Mouse (Mus musculus) embryo, embryonic 9.5 days (tissue): Measurements from ENCODE around the gene Smok3b.

Experiments
- DNase-seq: peaks from one replicate; pipeline ENCODE4 v3.0.0-alpha.2; 2017; ENCODE audit errors: extremely low spot score

Smok3b gene

GRCm38 (mm10) chr5:138085421-138085911, 64.2 kb downstream of the Smok3b start:
- DNase-seq, result no peak

DNA sequence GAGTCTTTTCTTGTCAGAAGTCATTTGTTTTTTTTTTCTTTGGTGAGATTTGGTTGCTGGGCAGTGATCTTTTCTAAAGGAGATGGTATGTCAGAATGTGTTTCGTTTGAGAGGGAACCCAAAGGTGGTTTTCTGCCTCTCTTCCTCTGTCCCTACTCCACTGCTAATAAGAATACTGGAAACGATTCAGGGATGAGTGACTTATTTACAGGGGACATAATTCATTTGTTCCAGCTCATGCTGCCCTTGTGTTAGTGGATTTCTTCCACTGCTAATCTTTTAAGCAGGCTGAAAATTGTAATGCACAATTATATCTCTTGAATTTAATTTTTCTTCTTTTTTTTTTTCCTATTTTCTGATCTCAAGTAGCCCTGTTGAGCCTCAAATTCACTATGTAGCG, 65.6 kb downstream of the Smok3b start:
- DNase-seq, result no peak

DNA sequence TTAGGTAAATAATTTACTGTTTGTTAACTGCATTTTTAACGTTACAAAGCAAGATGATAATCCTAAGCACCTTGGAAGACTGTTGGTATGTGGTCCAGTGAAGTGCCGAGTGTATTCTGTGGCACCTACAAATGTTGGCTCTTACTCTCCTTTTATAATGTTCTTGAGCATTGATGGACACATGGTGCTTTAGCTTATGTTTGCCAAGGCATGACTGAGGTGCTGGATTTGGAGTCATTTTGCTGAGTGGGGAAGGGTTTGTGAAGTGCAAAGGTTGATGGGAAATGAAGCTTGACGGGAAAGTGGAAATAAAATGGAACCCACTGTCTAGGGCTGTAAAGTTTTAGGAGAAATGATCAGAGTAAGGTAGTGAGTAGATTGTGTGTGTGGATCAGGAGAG, 67.1 kb downstream of the Smok3b start:
- DNase-seq, result no peak

DNA sequence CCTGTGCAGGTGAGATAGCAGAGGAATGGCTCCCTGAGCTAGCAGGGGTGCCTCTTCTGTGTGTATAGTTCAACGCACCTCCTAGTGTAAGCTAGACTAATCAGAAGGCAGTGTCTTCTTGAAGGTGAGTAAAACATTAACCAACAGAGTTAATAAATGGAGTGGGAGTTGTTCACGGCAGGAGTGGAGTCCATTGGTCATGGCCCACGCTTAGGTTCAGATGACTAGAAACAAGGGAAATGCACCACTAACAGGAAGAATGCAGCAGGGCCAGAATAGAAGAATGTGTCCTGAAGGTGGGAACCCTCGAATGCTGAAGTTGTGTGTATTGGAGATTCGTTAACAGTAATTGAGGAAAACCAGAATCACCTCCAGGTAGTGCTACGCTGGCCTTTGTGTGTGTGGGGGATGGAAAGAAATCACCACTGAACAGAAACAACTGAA, 67.9 kb downstream of the Smok3b start:
- DNase-seq, result no peak

DNA sequence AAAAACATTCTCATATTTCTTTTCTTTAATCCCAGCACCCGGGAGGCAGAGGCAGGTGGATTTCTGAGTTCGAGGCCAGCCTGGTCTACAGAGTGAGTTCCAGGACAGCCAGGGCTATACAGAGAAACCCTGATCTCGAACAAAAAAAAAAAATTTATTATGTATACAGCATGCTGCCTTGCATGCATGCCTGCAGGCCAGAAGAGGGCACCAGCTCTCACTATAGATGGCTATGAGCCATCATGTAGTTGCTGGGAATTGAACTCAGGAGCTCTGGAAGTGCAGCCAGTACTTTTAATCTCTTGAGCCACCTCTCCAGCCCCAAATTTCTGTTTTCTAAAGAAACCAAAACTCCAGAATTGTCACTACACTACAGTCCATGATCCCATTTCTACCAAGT, 69.0 kb downstream of the Smok3b start:
- no peak for DNase-seq

DNA sequence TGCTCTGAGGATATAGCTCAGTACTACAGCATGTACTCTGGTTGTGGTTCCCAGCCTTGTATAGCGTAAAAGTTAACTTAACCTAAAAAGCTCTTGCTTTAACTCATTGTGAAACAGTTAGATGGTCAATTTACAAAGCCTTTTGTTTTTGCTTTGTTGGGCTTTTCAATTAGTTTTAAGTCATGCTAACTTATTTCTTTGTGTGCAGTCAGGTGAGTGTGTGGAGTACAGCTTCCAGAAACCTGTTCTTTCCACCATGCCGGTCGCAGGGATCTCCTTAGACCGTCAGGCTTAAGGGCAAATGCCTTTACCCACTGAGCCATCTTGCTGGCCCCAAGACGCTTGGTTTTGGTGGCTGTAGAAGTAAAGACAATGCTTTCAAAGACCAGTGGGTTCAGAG, 69.5 kb downstream of the Smok3b start:
- no peak for DNase-seq

DNA sequence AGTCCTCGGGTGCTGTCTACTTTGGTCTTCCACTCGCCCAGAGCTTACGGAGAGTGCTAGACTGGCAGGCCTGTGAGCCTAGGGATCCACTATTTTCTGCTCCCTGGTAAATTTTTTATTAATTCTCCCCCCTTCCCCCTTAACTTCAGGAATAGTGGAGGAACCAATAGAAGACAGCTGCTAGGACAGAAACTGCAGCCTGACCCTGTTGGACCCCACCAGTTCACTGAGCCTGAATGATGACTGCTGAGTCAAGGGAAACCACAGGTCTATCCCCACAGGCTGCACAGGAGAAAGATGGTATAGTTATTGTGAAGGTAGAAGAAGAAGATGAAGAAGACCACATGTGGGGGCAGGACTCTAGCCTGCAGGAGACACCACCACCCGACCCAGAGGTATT, 71.5 kb downstream of the Smok3b start:
- DNase-seq, result no peak

GRCm38 (mm10) chr5:138094474-138094873, 73.2 kb downstream of the Smok3b start:
- DNase-seq, result no peak
